18 mouse cellular contexts compared by ENCODE assay signal in the genomic region with DNA sequence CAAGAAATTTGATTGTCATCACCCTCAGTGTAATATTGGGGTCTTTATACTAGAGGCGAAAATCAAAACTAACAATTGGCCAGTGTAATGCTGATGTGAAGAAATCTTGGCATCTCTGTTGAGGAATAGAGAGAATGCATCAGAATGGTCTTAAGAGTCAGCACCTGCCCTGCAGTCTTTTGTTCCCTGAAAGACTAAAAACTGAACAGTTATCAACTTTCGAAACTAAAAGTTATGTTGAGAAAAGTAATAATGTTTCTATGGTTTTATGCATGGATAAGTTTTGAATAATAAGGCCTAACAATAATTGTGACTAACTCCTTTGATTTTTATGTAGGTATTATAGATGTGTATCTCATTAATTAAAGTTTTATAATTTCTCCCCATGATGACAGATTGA.
A peak's percentile ranks its signal among the peaks of the same experiment; 100 is the strongest.
DNase-seq lines count a peak whose midpoint lies in the region; ATAC-seq and TF ChIP-seq lines count a peak whose summit lies in the region.
"Had no signal": no experiment of that assay in that cellular context is flagged by ENCODE, and none has a peak within 500 bp of the region (broad histone marks: within the 10 kb centered on the region; RNA-seq: fewer than 3 reads in every experiment).

No protein-coding gene starts in this region.

- TF ChIP-seq RAD21 in CH12.LX (IDR thresholded peaks at IDR 0.05; ENCODE audit: low read depth, low read length): no peak; the same call in none of the 2 replicates

- H3K4me2 ChIP-seq in CH12.LX (ENCODE audit: insufficient read depth, low read depth, poor library complexity, severe bottlenecking): no peak overlapping the region
- H3K4me2 ChIP-seq in midbrain, embryonic 14.5 days (ENCODE audit: low read length): no peak overlapping the region

- dilution Hi-C loops in CH12.LX (cut with MboI; ENCODE audit: extremely low pct_ligation_motif_present, extremely low pct_unique_long_range_greater_than_20kb, low sequenced_read_pairs): no loop called here

- H3K79me2 ChIP-seq in CH12.LX (replicated peaks; ENCODE audit: control insufficient read depth, extremely low read depth, insufficient read depth, poor library complexity, severe bottlenecking): no peaks in the 10 kb centered on the region

- H3K4me3 ChIP-seq in CH12.LX (replicated peaks in 1 of 3; ENCODE audit: low read depth in 2 of 3, low read length in 2 of 3, poor library complexity in 1 of 3): no peak overlapping the region
- no peak overlapping the region for H3K4me3 ChIP-seq in midbrain, embryonic 14.5 days (replicated peaks; ENCODE audit: low read depth, low read length)

- H3K4me1 ChIP-seq in CH12.LX (ENCODE audit: control insufficient read depth in 1 of 2, insufficient read depth in 2 of 2): peaks cover 12 to 81% of the 10 kb centered on the region in 2 experiments; a peak in 3 of 4 replicates
- H3K4me1 ChIP-seq in midbrain, embryonic 14.5 days (ENCODE audit: control insufficient read depth, insufficient read depth, low read length): no peaks in the 10 kb centered on the region

- no peak for TF ChIP-seq CTCF in CH12.LX (conservative IDR thresholded peaks at IDR 0.05 in 1 of 2, IDR thresholded peaks at IDR 0.05 in 1 of 2; ENCODE audit: low read depth in 2 of 2, low read length in 2 of 2)

- no peak for ATAC-seq in midbrain, embryonic 14.5 days (ENCODE audit: low FRiP score, low TSS enrichment)
- ATAC-seq: activated CD4-positive, CD25-positive, alpha-beta regulatory T cell, adult 4 months; CD4-positive, CD25-positive, alpha-beta regulatory T cell, adult 4 months; Patski had no signal

- H3K27ac ChIP-seq in CH12.LX (ENCODE audit: insufficient read depth, low read depth): no peak overlapping the region
- H3K27ac ChIP-seq in midbrain, embryonic 14.5 days (replicated peaks; ENCODE audit: low read depth, low read length): no peak overlapping the region

- no peaks in the 10 kb centered on the region for H3K9me3 ChIP-seq in CH12.LX (replicated peaks; ENCODE audit: low read length)
- H3K9me3 ChIP-seq in midbrain, embryonic 14.5 days (ENCODE audit: control insufficient read depth, low read length): no peaks in the 10 kb centered on the region
- H3K9me3 ChIP-seq: G1E had no signal

- H3K9ac ChIP-seq in CH12.LX (ENCODE audit: insufficient read depth, low read depth): no peak overlapping the region
- H3K9ac ChIP-seq in midbrain, embryonic 14.5 days (replicated peaks; ENCODE audit: low read length): no peak overlapping the region

- TF ChIP-seq EP300 in CH12.LX (IDR thresholded peaks at IDR 0.05; ENCODE audit: low read length): peak; percentile 77

- no peaks in the 10 kb centered on the region for H3K27me3 ChIP-seq in CH12.LX (replicated peaks)
- H3K27me3 ChIP-seq in midbrain, embryonic 14.5 days (ENCODE audit: control insufficient read depth, insufficient read depth, low read length): no peaks in the 10 kb centered on the region
- H3K27me3 ChIP-seq: Patski had no signal

- in situ Hi-C loops in CH12.LX (cut with MboI; ENCODE audit: low pct_ligation_motif_present, low pct_unique_long_range_greater_than_20kb, low sequenced_read_pairs): no loop called here

- no peak for DNase-seq in CH12.LX (ENCODE audit: extremely low read depth)
- no peak for DNase-seq in midbrain, embryonic 14.5 days
- DNase-seq: adrenal gland, adult 2 months; adrenal gland, adult 8-10 months; adrenal gland, postnatal 10 days; adrenal gland, postnatal 14 days; adrenal gland, postnatal 25 days; adrenal gland, postnatal 36 days; B cell, adult 2 months; cerebellum, adult 11 months; cerebellum, adult 11-12 months; cerebellum, adult 18-20 months; cerebellum, adult 2 months; cerebellum, adult 8-10 months had no signal

- no peak for TF ChIP-seq POLR2A in CH12.LX (IDR thresholded peaks at IDR 0.05; ENCODE audit: low read depth, low read length)

- no peaks in the 10 kb centered on the region for H3K36me3 ChIP-seq in CH12.LX (replicated peaks in 1 of 2; ENCODE audit: control insufficient read depth in 1 of 2, insufficient read depth in 1 of 2, low read length in 1 of 2)
- no peaks in the 10 kb centered on the region for H3K36me3 ChIP-seq in midbrain, embryonic 14.5 days (ENCODE audit: control insufficient read depth, insufficient read depth, low read length)
- H3K36me3 ChIP-seq: G1E had no signal

- 89% methylated on average over 2 of the region's 2 CpGs for WGBS in midbrain, embryonic 14.5 days

TF ChIP-seq in CH12.LX, 34 proteins besides CTCF, POLR2A, EP300 and RAD21:
- TF ChIP-seq MYC (IDR thresholded peaks at IDR 0.05; ENCODE audit: low read depth, low read length) (0 out of 2 replicates have a peak, but pooled peaks have one; percentile 27), ZNF384 (IDR thresholded peaks at IDR 0.05; ENCODE audit: low read depth, low read length) (no peak), ETS1 (conservative IDR thresholded peaks at IDR 0.05; ENCODE audit: low read depth, low read length) (peak; percentile 42), TCF12 (IDR thresholded peaks at IDR 0.05; ENCODE audit: low read depth, low read length) (0 out of 2 replicates have a peak, but pooled peaks have one; percentile 28), MXI1 (IDR thresholded peaks at IDR 0.05; ENCODE audit: low read depth, low read length) (no peak), PAX5 (IDR thresholded peaks at IDR 0.05; ENCODE audit: low read length) (no peak), CHD2 (IDR thresholded peaks at IDR 0.05; ENCODE audit: low read length) (no peak), E2F4 (IDR thresholded peaks at IDR 0.05; ENCODE audit: insufficient replicate concordance, low read depth, low read length) (no peak), UBTF (IDR thresholded peaks at IDR 0.05; ENCODE audit: low read depth, low read length) (no peak), MAFK (IDR thresholded peaks at IDR 0.05; ENCODE audit: insufficient replicate concordance, low read length) (0 out of 2 replicates have a peak, but pooled peaks have one; percentile 60), TBP (conservative IDR thresholded peaks at IDR 0.05; ENCODE audit: low read depth, low read length) (no peak), USF1 (IDR thresholded peaks at IDR 0.05; ENCODE audit: low read depth, low read length) (no peak), MAX (IDR thresholded peaks at IDR 0.05; ENCODE audit: low read length) (no peak), IRF4 (IDR thresholded peaks at IDR 0.05; ENCODE audit: low read depth, low read length) (peak; percentile 56; the same call in 1 of the 2 replicates), USF2 (conservative IDR thresholded peaks at IDR 0.05; ENCODE audit: low read depth, low read length) (no peak), ELF1 (IDR thresholded peaks at IDR 0.05; ENCODE audit: low read depth, low read length) (no peak), NRF1 (IDR thresholded peaks at IDR 0.05; ENCODE audit: low read depth, low read length) (no peak), BHLHE40 (IDR thresholded peaks at IDR 0.05; ENCODE audit: low read depth, low read length) (peak; percentile 66; the same call in 1 of the 2 replicates), GABPA (IDR thresholded peaks at IDR 0.05; ENCODE audit: insufficient replicate concordance, low read depth, low read length) (no peak), JUND (conservative IDR thresholded peaks at IDR 0.05; ENCODE audit: low read depth, low read length) (peak; percentile 49; the same call in 1 of the 2 replicates), MAZ (IDR thresholded peaks at IDR 0.05; ENCODE audit: low read depth, low read length) (no peak), ZC3H11A (IDR thresholded peaks at IDR 0.05; ENCODE audit: low read depth, low read length) (no peak), JUN (IDR thresholded peaks at IDR 0.05; ENCODE audit: insufficient read depth, low read depth, low read length) (peak; percentile 67; the same call in 1 of the 2 replicates), ZMIZ1 (IDR thresholded peaks at IDR 0.05; ENCODE audit: low read depth, low read length) (no peak), CHD1 (IDR thresholded peaks at IDR 0.05; ENCODE audit: low read depth, low read length) (no peak), POLR2AphosphoS2 (IDR thresholded peaks at IDR 0.05; ENCODE audit: low read depth, low read length) (no peak), NELFE (IDR thresholded peaks at IDR 0.05; ENCODE audit: low read depth, low read length) (no peak), MEF2A (IDR thresholded peaks at IDR 0.05; ENCODE audit: borderline replicate concordance, low read depth, low read length) (no peak), SMC3 (IDR thresholded peaks at IDR 0.05; ENCODE audit: low read depth, low read length) (no peak; the same call in 1 of the 2 replicates), RCOR1 (conservative IDR thresholded peaks at IDR 0.05; ENCODE audit: low read depth, low read length) (no peak), ZKSCAN1 (IDR thresholded peaks at IDR 0.05; ENCODE audit: borderline replicate concordance, low read depth, low read length) (no peak), KAT2A (IDR thresholded peaks at IDR 0.05; ENCODE audit: insufficient replicate concordance, low read length) (no peak), SIN3A (IDR thresholded peaks at IDR 0.05; ENCODE audit: low read length) (no peak), HCFC1 (IDR thresholded peaks at IDR 0.05; ENCODE audit: low read depth, low read length) (no peak)
